Mouse (Mus musculus) kidney, postnatal 0 days (tissue): ENCODE measurements at regions not wholly inside any gene's neighbourhood (a gene's known extent, or its start where the extent isn't known, plus 50 kb on each side); places are given as distances from the start of the nearest gene placed in this dataset.
A peak's percentile ranks its signal among the peaks of the same experiment; 100 is the strongest.

Source experiments
- ATAC-seq: fragments of 200-750 bp; cut with Nextera tagmentation; replicated peaks from 2 replicates; pipeline ENCODE4 v1.8.0; 2017; ENCODE audit warnings: low read depth, moderate number of reproducible peaks, moderate TSS enrichment, moderate library complexity; ENCODE audit not compliant: low FRiP score
- DNase-seq: peaks from one replicate; pipeline ENCODE4 v3.0.0-alpha.2; 2016; ENCODE audit warnings: low spot score
- H3K27ac ChIP-seq: fragments of 300-500 bp; sonication (generic); 2 replicates; pipeline ENCODE4 v1.5.1; 2014; ENCODE audit warnings: mild to moderate bottlenecking
- H3K27me3 ChIP-seq: fragments of 300-500 bp; sonication (generic); 2 replicates; pipeline ENCODE4 v1.6.1; 2014; ENCODE audit warnings: low read length, mixed read lengths; ENCODE audit not compliant: insufficient read depth
- H3K36me3 ChIP-seq: fragments of 300-500 bp; sonication (generic); 2 replicates; pipeline ENCODE4 v1.6.1; 2014; ENCODE audit warnings: low read length, mixed read lengths; ENCODE audit not compliant: insufficient read depth
- H3K4me1 ChIP-seq: fragments of 300-500 bp; sonication (generic); replicated peaks from 2 replicates; pipeline ENCODE4 v1.6.1; 2014; ENCODE audit warnings: antibody characterized with exemption, low read length, mixed read lengths; ENCODE audit not compliant: insufficient read depth
- H3K4me2 ChIP-seq: fragments of 300-500 bp; sonication (generic); 2 replicates; pipeline ENCODE4 v1.6.1; 2014; ENCODE audit warnings: mild to moderate bottlenecking, low read length, moderate library complexity, mixed read lengths
- H3K4me3 ChIP-seq: fragments of 300-500 bp; sonication (generic); replicated peaks from 2 replicates; pipeline ENCODE4 v1.5.1; 2014; ENCODE audit warnings: low read depth, low read length
- H3K9ac ChIP-seq: fragments of 300-500 bp; sonication (generic); 2 replicates; pipeline ENCODE4 v1.6.1; 2014; ENCODE audit warnings: low read depth, low read length
- H3K9me3 ChIP-seq: fragments of 300-500 bp; sonication (generic); replicated peaks from 2 replicates; pipeline ENCODE4 v1.6.1; 2016; ENCODE audit warnings: low read length, inconsistent platforms, mixed read lengths
- CTCF ChIP-seq: IDR thresholded peaks from 2 replicates; pipeline ENCODE4 v1.5.1; 2016; ENCODE audit warnings: antibody characterized with exemption, low read depth, mild to moderate bottlenecking, moderate library complexity
- WGBS: fragments of 180-500 bp; shearing (Covaris S2); extraction: QIAGEN DNeasy Blood & Tissue Kit; methylation state at CpG from one replicate; pipeline ENCODE4 v1.1.7; 2014; 5-methylcytosine and 5-hydroxymethylcytosine counted together

DNA sequence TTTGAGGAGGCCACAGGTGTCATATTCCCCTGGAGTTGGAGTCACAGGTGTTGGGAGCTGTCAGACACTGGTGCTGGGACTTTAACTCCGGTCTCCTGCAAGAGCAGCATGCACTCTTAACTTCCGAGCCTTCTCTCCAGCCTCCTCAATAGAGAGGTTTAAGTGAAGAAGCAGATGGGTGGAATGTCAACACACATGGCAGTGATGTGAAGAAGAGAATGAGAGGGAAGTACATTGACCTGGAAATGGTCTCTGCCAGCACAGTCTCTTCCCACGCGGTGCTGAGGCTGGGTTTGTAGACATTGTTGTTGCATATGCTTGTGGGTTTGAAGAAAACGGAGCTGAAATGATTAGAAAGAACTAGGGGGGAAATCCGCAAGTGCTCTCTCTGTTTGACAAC is 112.0 kb upstream of the Fn1 start:
- no peaks in the 10 kb centered on the region for H3K36me3 ChIP-seq
- DNase-seq: no peak
- H3K4me1 ChIP-seq: no peaks in the 10 kb centered on the region
- ATAC-seq: no peak
- H3K4me3 ChIP-seq: no peak overlapping the region
- H3K27me3 ChIP-seq: no peaks in the 10 kb centered on the region
- H3K9me3 ChIP-seq: no peaks in the 10 kb centered on the region
- WGBS: 69% methylated on average over 6 of the region's 6 CpGs
- no peak overlapping the region for H3K4me2 ChIP-seq
- TF ChIP-seq CTCF: no peak
- no peak overlapping the region for H3K9ac ChIP-seq
- no peak overlapping the region for H3K27ac ChIP-seq

DNA sequence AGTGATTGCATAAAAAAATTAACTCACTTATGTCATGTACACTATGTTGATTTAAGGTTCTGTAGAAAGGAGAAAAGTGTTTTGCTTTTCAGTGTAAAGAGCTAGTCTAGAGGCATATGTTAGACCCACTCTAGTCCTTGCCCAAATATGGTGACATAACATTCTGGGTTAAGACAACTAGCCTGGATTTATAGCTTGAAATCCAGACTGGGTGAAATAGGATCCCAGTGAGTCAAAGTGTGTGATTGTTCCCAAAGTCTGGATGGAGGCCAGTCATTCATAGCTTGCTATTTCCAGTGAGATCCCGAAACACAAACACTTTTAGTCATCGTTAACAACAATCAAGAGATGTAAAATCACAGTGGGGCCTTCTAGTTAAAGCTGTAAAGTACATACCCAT is 110.5 kb upstream of the Fn1 start:
- 32% methylated on average over 2 of the region's 2 CpGs for WGBS
- DNase-seq: peak; percentile 83

DNA sequence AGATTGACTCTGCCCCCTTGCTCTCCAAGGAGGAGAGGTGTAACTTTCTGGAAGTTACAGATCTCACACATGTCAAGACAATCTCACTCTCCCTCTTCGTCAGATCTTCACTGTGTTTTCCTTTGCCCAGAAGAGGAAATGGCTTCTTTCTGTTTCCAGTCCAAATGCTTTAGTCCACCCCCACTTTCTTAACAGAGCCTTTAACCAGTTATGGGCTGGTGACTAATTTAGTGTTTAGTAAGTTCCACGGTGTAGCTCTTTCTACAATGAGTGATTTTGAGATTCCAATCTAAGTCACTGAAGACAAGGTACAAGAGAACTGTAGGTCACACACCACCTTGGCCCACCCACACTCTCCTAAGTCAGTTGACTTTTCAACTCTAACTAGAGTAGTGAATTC is 107.3 kb upstream of the Fn1 start:
- ATAC-seq (no peak), DNase-seq (no peak)
- no peak for TF ChIP-seq CTCF
- H3K27ac ChIP-seq: no peak overlapping the region
- WGBS: 31% methylated on average over 2 of the region's 2 CpGs
- no peak overlapping the region for H3K9ac ChIP-seq
- H3K9me3 ChIP-seq: no peaks in the 10 kb centered on the region
- H3K4me2 ChIP-seq: no peak overlapping the region
- H3K4me1 ChIP-seq: no peaks in the 10 kb centered on the region
- no peaks in the 10 kb centered on the region for H3K27me3 ChIP-seq
- H3K4me3 ChIP-seq: no peak overlapping the region
- H3K36me3 ChIP-seq: no peaks in the 10 kb centered on the region

More for the DNA sequence above, 110.5 kb upstream of the Fn1 start:
- Histone ChIP-seq H3K4me2 (no peak overlapping the region), H3K36me3 (no peaks in the 10 kb centered on the region), H3K9ac (no peak overlapping the region), H3K4me1 (no peaks in the 10 kb centered on the region), H3K9me3 (no peaks in the 10 kb centered on the region), H3K27ac (no peak overlapping the region), H3K27me3 (no peaks in the 10 kb centered on the region), H3K4me3 (no peak overlapping the region)
- TF ChIP-seq CTCF: no peak
- ATAC-seq: no peak; the same call in 1 of the 2 replicates

DNA sequence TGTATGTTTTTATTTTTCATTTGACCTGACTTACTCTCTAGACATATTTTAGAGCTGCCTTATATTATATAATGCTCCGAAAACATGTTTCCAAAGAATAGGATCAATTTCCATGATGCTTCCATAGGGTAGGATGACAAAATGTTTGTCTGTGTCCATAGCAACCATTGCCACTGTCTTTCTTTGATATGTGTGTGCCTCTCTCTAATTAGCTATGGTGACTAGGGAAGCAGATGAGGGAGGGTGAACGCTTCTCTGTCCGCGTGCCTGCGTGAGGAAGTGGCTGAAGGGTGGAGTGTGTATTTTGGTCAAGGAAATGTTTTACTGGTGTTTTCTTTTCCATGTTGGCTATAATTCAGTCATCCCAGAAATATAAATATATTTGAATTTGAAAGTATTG is 104.2 kb upstream of the Fn1 start:
- WGBS: 51% methylated on average over 5 of the region's 5 CpGs
- Histone ChIP-seq H3K27me3 (no peaks in the 10 kb centered on the region), H3K4me1 (no peaks in the 10 kb centered on the region), H3K9me3 (no peaks in the 10 kb centered on the region), H3K9ac (no peak overlapping the region), H3K27ac (no peak overlapping the region), H3K4me3 (no peak overlapping the region), H3K4me2 (no peak overlapping the region), H3K36me3 (no peaks in the 10 kb centered on the region)
- TF ChIP-seq CTCF: no peak
- DNase-seq (no peak), ATAC-seq (no peak)

DNA sequence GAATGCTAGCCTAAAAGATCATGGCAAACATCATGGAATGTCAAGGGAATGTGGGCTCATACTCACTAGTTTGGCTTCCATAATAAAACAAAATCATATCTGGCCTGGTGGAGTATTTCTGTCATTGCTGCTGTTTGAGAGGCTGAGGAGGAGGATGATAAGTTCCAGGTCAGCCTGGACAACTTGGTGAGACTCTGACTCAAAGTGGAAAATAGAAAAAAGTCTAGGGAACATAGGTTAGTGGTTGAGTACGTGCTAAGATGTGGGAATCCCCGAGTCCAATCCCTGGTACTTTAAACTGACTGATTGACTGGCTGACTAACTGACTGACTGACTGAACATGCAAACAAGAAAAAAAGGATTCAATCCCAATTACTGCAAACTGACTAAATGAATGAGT is 103.2 kb upstream of the Fn1 start:
- no peak overlapping the region for H3K4me3 ChIP-seq
- no peak overlapping the region for H3K4me2 ChIP-seq
- H3K27ac ChIP-seq: no peak overlapping the region
- DNase-seq (no peak), ATAC-seq (no peak)
- WGBS: 84% methylated on average over 2 of the region's 2 CpGs
- no peaks in the 10 kb centered on the region for H3K36me3 ChIP-seq
- TF ChIP-seq CTCF: no peak
- no peaks in the 10 kb centered on the region for H3K9me3 ChIP-seq
- no peaks in the 10 kb centered on the region for H3K4me1 ChIP-seq
- no peak overlapping the region for H3K9ac ChIP-seq
- no peaks in the 10 kb centered on the region for H3K27me3 ChIP-seq

DNA sequence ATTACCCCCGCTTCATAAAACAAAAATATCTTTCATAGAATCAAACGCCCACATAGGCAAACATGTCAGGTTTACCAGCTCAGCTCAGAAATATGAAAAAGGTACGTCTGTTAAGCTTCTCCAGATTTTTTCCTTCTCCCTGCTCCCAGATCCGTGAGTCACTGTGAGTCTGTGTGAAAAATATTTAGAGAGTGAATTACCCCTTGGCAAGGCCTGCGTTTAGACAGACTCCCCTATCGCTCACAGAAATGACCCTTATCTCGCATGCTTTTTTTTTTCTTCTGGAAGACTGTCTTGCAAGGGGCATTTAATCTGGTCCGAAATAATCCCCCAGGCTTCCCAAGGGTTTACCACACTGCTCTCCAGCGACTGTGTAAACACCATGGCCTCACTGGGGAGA is 102.4 kb upstream of the Fn1 start:
- Histone ChIP-seq H3K36me3 (no peaks in the 10 kb centered on the region), H3K9ac (no peak overlapping the region), H3K27me3 (no peaks in the 10 kb centered on the region), H3K4me3 (no peak overlapping the region), H3K27ac (no peak overlapping the region), H3K9me3 (no peaks in the 10 kb centered on the region), H3K4me1 (no peaks in the 10 kb centered on the region), H3K4me2 (no peak overlapping the region)
- DNase-seq: no peak
- ATAC-seq: no peak
- no peak for TF ChIP-seq CTCF
- WGBS: 62% methylated on average over 9 of the region's 9 CpGs

DNA sequence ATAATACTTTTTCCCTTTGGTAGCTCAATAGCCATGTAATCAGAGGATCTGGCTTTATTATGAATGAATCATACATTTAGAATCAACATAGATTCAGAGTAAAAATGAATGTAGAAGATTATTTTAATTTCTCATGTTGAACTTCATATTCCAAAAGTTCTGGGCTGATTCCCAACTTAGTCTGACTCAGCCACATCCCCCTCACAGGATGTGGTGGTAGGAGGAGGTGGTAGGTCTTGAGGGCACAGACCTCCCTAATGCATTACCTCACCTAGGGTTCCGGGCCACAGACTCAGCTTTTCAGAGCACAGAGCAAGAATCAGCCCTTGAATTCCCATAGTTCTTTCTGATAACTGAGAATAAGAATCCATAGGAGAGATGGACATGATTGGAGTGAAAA is 99.4 kb upstream of the Fn1 start:
- Histone ChIP-seq H3K9ac (no peak overlapping the region), H3K9me3 (no peaks in the 10 kb centered on the region), H3K4me2 (no peak overlapping the region), H3K27ac (no peak overlapping the region), H3K36me3 (no peaks in the 10 kb centered on the region), H3K4me1 (no peaks in the 10 kb centered on the region), H3K27me3 (no peaks in the 10 kb centered on the region), H3K4me3 (no peak overlapping the region)
- no peak for TF ChIP-seq CTCF
- no peak for DNase-seq
- no peak for ATAC-seq
- 78% methylated on average over 1 of the region's 1 CpGs for WGBS
